Mouse (Mus musculus) mesoderm, embryonic 11.5 days (tissue): ENCODE measurements around the gene Rpap3.

ENCODE experiments used
- DNase-seq: peaks from one replicate; pipeline ENCODE4 v3.0.0-alpha.2; 2012; ENCODE audit warnings: low read depth, low spot score

The Rpap3 gene

DNA sequence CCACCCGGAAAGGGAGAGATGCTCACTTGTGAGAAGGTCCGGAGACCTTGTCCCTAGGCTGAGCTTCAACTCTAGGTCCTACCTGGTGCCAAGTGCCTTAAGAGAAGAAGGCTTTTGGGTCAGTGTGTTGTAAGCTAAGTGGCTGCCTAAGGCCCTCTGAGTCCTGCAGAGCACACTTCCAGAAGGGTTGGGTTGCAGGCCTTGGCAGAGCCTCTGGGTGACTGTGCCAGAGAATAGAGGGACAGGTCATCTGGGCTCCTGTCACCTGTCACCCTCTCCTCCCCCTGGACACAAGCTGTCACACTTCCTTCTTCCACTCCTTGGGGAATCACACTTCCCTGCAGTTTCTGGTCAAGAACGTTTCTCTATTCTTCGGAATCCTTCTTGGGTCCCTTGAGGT, 55.9 kb downstream of the Rpap3 start:
- no peak for DNase-seq

DNA sequence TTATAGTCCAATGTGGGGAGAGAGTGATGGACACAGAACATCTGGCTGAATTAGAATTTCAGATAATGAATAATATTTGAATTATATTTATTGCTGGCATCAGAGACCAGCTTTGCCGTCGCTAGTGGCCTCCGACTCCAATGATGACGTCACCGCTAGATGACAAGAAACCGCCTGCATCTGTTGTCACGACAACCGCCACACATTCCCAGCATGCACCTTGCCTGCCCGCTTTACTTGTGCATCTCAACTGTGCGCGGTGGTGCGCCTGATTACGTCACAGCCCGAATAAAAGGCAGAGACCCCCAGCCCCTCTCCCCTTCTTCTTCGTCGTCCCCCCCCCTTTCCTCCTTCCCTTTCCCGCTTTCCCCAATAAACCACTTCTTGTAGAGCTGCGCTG, 57.4 kb downstream of the Rpap3 start:
- DNase-seq, result no peak

DNA sequence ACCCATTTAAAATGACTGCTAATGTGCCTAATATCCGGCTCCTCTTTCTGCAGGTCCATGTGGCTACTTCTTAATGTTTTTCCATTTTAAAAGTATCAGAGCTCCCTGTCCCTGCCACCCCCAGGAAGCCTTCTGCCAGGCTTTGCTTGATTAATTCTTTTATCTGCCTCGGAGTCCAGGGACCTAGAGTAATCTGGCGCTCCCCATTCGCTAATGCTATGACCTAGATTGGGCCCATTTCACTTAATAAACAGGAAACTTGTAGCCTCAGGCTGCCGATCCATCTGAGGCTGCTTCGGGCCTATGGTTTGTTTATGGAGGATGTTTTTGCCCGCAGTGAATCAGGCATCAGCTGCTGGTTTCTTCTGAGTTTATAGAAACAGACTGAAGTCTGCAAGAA, 59.2 kb downstream of the Rpap3 start:
- no peak for DNase-seq

DNA sequence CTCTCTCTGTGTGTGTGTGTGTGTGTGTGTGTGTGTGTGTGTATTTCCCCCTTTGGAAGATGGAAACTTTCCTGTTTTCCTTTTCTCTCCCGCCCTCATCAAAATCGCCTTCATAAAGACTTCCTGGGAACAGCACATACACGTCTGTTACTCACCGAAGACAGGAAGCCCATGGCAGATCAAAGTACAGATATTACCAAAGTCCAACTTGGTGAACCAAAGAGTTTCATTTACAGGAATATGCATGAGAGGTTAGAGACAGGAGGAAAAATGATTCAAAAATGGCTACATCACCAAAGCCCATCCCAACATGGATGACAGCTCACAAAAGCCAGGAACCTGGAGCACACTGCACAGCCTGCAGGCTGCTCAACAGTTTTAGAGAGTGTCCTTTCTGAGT, 61.6 kb downstream of the Rpap3 start:
- DNase-seq, result no peak
